Mouse (Mus musculus) telencephalon, adult 2 months (tissue): ENCODE data around the gene Ube2u.

Experiments used
- DNase-seq: peaks from one replicate; pipeline ENCODE4 v3.0.0-alpha.2; 2011; ENCODE audit warnings: low read depth, low spot score

Ube2u gene

DNA sequence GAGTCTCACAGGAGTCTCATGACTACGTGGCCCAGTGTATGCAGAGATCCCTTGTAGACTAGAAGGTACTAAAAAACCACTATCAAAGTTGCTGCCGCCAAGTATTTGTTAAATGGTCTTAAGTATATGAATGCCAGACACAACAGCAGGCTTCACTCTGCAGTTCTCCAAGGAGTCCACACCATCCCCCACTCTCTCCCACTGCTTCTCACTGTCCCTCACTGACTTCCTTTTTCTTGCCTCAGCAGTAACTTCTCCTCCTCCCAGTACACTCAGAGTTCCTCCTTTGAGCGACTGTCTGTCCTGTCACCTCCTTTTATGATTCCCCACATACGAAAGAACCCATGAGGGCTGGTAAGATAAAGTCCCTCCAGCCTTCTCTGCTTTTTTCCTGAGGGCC is 69.3 kb downstream of the Ube2u start:
- DNase-seq, result no peak

DNA sequence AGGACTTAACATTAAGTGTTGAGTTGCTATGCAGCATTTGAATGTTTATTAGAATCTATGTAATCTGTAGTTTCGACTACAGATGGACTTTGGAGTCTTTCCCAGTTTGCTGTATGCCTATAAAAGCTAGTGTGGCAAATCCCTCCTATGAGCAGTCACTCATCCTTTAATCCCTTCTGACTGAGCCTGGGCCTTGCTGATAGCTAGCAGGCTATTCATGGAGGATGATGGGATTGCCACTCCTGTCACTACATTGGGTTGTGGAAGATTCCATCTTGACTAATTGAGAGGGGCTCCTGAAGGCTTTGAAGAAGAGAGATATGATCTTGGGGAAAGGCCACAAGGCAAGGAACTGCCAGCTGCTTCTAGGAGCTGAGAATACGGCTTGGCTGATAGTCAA is 74.6 kb downstream of the Ube2u start:
- DNase-seq, result no peak

DNA sequence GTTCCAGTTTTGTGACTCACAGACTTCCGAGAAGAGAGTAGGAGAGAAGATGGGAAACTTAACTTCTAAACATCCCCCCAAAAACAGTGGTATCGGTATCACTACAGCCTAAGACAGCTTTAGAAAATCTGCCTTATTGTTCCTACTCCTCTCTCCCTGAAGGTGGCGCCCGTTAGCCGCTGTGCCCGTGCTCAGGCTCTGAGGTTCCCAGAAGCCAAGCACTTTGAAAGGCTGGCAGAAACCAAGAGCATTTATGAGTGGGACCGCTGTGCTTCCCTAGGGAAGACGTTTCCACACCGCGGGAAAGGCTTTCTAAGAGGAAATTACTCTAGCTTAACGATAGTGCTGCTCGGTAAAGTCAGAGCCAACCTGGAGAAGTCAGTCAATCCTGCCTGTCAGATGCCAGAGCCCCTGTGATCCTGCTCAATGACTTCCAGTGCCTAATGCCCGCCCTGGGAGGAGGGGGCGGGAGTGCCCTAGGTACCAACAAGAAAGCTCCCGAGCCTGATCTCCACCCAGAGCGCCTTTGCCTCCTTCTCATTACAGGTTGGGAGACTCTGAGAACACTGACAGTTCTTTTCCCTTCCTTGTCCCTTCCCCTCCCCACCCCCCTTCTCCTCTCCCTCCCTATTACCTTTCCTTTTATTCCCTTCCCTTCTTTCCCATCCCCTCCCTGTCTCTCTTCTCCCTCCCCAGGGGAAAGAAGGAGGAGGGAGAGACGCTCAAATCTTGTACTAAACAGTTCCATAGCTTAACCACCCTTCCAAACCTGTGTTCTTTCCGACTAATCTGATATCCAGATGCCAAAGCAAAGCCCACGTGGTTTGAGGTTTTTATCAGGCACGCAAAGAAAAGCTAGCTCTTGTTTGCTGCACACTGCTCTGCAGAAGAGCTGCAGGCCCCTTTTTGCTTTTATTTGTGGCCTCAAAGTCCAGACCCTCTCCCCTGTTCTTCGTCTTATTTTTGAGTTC is 109.9 kb downstream of the Ube2u start:
- peak; percentile 65 for DNase-seq

DNA sequence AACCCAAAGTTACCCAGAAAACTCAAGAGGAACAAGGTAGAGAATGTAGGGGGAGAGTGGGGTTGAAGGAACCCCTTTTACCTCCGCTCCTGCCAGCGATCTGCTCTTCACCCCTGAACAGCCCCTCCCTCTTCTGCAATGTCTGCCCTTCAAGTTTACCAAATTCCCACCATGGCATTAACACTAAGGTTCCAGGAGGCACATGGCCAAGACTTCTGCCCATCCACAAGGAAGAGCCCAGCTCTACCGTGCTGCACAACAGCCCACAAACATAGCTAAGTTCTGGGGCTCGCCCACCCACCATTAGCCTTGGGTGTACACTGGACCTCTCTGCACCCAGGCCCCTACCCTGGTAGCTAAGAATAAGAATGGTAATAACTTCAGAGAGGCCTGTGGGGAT is 117.1 kb downstream of the Ube2u start:
- DNase-seq, result no peak

DNA sequence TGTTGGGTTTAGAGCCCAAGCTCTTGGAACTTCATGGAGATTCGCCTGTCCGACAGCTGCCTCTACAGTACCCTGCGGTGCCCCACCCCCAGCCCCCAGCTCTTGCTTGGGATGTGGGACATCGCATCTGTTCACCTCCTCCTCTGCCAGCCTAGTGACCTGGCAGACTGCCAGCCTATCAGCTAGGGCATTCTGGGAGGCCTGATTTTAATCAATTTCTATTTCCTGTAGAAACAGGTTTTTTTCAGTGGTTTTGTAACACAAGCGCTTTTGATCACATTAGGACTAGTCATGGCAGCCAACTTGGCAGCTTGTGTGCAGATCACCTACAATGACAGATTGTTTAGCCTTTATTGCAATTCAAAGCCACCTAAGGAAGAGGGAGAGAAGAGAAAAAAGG is 118.0 kb downstream of the Ube2u start:
- no peak for DNase-seq

DNA sequence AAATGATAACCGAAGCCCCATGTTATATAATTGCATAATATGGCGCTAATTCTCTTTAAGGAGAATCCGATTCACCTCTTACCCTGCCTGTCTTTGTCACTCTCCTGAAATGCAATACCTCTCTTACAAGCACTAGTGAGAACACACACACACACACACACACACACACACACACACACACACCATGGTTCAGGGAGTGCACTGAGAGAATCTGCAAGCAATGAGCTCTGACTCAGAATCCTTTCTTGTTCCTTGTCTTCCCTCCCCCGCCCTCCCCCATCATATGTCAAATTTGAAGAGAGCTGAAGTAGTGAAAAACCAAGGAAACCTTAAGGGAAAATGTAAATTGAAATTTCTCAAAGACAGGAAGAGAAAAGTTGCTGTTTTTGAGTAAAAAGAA is 118.4 kb downstream of the Ube2u start:
- peak; percentile 60 for DNase-seq
